Mouse (Mus musculus) retina, postnatal 7 days (tissue): ENCODE results near the gene Ddx59.

Experiments
- DNase-seq: peaks from one replicate; pipeline ENCODE4 v3.0.0-alpha.2; 2012; ENCODE audit warnings: low read depth, low spot score

Ddx59 gene

DNA sequence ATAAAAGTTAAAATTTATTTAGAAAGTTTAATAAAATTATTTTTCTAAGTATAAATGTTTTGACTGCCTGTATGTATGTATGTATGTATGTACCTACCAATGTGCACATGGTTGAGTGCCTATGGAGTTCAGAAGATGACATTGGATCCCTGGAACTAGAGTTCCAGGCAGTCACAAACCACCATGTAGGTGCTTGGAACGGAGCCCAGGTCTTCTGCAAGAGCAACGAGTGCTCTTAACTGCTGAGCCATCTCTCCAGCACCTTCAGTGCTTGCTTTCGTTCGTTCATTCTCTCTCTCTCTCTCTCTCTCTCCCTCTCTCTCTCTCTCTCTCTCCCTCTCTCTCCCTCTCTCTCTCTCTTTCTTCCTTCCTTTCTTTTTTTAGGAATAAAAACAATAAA is 32.3 kb downstream of the Ddx59 start:
- DNase-seq, result no peak

DNA sequence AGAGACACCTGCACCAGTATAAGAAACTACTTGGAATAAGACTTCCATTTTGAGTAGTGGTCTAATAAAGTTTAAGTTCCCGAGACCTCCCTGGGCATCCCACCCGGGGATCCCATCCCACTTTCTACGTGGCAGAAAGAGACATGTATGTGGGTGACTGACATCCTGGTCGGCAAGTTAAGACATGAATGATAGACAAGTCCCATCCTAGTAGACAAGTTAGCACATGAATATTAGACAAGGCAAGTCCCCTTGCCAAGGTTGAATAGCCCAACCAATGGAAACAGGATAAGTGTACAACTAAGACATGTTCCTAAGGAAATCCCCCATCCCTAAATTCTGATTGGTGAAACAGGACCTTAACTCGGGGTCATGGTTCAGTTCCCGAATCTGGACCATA is 34.5 kb downstream of the Ddx59 start:
- DNase-seq, result no peak

DNA sequence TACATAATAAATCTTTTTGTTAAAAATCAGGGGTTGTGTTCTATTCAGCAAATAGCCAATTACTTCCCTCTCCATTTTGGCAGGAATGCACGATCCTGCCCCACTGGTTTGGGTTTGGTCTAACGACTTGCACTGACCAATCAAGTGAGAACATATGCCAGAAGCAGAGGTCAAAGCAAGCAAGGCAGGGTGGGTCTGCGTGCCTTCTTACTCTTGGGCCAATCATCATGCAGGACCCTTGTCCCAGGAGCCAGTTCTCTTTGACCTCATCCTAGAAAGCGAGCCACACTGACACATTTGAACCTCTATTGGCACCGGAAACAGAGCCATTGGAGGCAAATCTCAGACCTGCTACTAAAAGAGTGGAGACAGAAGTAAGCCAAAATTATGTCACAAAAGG is 35.1 kb downstream of the Ddx59 start:
- DNase-seq, result no peak

DNA sequence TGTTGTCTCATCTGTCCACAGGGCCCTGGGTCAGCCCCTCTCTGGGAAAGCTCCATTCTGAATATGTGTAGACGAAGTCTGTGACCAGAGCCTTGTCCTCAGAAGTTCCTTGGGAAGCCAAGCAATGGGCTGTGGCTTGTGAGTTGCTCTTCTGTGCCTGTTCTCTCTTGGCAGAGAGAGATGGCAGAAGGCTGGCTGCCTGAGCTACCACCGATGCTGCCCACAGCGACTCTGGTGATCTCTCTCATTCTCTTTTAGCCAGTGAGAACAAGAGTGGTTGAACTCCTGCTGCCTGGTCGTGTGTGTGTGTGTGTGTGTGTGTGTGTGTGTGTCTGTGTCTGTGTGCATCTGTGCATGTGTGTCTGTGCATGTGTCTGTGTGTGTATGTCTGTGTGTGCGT is 37.4 kb downstream of the Ddx59 start:
- DNase-seq, result no peak

GRCm38 (mm10) chr1:136455756-136456585 is 40.9 kb downstream of the Ddx59 start:
- DNase-seq, result no peak

DNA sequence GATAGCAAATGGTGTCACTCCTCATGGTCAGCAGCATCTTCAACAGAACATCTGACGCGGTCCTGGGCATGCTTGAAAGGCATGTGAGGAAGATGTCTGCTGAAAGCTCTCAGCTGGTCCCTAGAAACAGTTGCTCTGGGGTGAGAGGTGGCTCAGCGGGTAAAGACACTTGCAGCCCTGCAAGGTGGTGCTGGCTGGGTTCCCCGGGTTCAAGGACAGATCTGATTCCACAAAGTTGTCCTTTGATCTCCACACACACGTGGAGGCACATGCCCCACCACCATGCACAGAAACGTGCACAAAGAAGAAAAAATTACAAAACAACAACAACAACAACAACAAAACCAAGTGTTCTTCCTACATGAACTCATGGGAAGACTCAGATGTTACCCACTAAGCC is 41.7 kb downstream of the Ddx59 start:
- DNase-seq, result no peak

DNA sequence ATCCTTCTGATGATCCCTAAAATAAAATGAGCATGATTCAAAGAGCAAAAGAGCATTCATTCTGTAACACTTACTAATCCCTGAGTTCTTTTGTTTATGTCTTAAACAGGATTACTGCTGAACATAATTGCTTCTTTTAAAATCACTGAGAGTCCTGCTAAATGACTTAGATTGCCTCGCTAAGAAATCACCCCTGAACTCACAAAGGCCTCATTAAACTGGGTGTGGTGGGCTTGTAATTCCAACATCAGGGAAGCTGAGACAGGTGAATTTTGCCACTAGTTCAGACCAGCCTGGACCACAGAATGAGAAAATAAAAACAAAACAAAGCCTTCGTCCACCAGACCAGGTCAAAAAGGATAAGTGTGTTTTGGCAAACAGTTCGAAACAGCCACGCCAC is 42.3 kb downstream of the Ddx59 start:
- DNase-seq, result no peak

GRCm38 (mm10) chr1:136458691-136459245 is 43.7 kb downstream of the Ddx59 start:
- DNase-seq, result peak; percentile 57

DNA sequence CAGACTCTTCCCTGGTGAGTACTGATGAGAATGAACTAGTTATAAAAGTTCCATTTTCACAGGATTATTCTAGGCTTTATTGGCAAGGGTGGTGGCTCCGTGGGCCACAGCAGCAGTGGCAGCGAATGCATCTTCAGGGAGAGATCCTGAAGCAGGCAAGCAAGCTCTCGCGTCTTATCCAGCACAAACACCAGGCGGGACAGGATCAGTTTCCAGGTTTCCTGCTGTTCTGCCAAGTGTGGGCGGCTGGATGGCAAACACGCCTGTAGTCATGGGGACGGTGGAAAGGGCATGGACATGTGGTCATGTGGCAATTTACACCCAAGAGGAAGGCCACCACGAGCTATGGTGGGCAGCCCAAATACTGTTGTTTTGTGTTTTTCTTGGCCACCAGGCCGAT is 47.4 kb downstream of the Ddx59 start:
- DNase-seq, result no peak

DNA sequence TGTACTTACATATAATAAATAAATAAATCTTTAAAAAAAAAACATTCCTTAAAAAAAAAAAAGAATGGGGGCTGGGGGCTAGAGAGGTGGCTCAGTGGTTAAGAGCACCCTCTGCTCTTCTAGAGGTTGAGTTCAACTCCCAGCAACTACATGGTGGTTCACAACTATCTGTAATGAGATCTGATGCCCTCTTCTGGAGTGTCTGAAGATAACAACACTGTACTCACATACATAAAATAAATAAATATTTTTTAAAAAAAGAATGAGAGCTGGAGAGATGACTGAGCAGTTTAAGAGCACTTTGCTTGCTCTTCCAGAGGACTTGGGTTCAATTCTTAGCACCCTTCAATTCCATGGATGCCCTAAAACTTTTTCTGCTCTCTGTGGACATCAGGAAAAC is 50.1 kb downstream of the Ddx59 start:
- DNase-seq, result no peak

- DNase-seq, result peak; percentile 92
Observed at GRCm38 (mm10) chr1:136466143-136466811, 51.2 kb downstream of the Ddx59 start, which contains the start of gene Kif14. Kif14 (plus strand) TSS chr1:136466343.

- DNase-seq, result no peak
Observed at GRCm38 (mm10) chr1:136469408-136469807, 54.3 kb downstream of the Ddx59 start.

DNA sequence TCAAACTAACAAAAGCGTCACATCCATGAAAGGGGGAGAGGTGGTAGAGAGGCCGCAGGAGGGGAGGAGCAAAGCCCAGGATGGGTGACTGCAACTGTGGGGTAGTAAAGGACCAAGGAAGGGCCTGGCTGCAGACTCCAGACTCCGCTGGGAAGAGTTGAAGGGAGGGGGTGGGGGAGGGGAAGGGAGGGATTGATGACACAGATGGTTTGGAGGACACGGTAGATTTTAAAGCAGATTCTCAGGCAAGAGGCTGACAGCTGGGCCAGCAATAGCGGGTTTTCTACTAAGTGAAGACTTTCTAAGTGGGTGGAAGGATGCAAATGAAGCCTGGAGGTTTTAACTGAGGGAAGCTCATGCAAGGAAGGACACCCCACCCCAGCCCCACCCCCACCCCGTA is 55.4 kb downstream of the Ddx59 start:
- DNase-seq, result no peak
